Mouse (Mus musculus) testis, adult 2 months (tissue): ENCODE measurements around the gene Gm20721. TPM values are rescaled to one million over a fixed set of nuclear protein-coding genes. Genes with fewer than 3 reads are reported as not detected.

Experiments
- H3K27ac ChIP-seq: fragments of 200-500 bp; 2 replicates; pipeline ENCODE4 v1.5.1; 2012; ENCODE audit warnings: low read depth, low read length; ENCODE audit not compliant: control insufficient read depth, insufficient read depth
- H3K27me3 ChIP-seq: fragments of 200-500 bp; 2 replicates; pipeline ENCODE4 v1.6.1; 2012; ENCODE audit warnings: mild to moderate bottlenecking, low read length, moderate library complexity; ENCODE audit not compliant: control insufficient read depth, insufficient read depth
- H3K36me3 ChIP-seq: fragments of 200-500 bp; 2 replicates; pipeline ENCODE4 v1.6.1; 2012; ENCODE audit warnings: mild to moderate bottlenecking, low read length; ENCODE audit not compliant: control insufficient read depth, insufficient read depth
- H3K4me1 ChIP-seq: fragments of 200-500 bp; 2 replicates; pipeline ENCODE4 v1.6.1; 2012; ENCODE audit warnings: low read length; ENCODE audit not compliant: control insufficient read depth, insufficient read depth
- H3K4me3 ChIP-seq: fragments of 200-500 bp; 2 replicates; pipeline ENCODE4 v1.5.1; 2012; ENCODE audit warnings: low read depth, mild to moderate bottlenecking, low read length, moderate library complexity, mixed read lengths; ENCODE audit not compliant: control insufficient read depth
- CTCF ChIP-seq: fragments of 200-500 bp; IDR thresholded peaks from 2 replicates; pipeline ENCODE4 v1.5.1; 2012; ENCODE audit warnings: low read depth, mild to moderate bottlenecking, inconsistent platforms, low read length, moderate library complexity; ENCODE audit not compliant: control insufficient read depth, insufficient read depth, insufficient replicate concordance
- POLR2A ChIP-seq: fragments of 200-500 bp; IDR thresholded peaks from 2 replicates; pipeline ENCODE4 v1.6.1; 2012; ENCODE audit warnings: low read depth, mild to moderate bottlenecking, inconsistent platforms, low read length, moderate library complexity; ENCODE audit not compliant: control insufficient read depth
- polyA plus RNA-seq: library from polyadenylated mRNA; depleted of rRNA; stranded (reverse); fragments of >200 nt; gene quantifications from 2 replicates; pipeline ENCODE4 v1.2.3, GENCODE M21; 2012

The Gm20721 gene
- polyA plus RNA-seq, 1 experiment: not detected

DNA sequence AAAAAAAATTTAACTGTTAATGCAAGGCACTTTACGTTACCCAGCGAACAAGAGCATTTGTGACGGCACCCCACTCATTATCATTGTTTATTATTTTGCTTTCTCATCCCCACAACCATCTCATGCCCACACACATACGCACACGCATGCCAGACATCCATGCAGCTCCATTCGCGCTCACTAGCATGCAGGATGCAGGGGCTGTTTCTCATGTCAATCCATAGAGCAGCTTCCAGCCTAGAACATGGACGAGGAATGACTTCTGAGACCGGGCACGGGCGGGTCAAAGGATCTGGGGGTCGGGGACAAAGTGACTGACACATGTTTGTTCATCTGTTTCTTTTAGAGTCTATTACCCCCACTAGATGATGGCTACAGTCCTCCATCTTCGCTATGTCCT lies 9.2 kb downstream of the Gm20721 start:
- Histone ChIP-seq H3K27ac (no peak overlapping the region), H3K4me1 (no peaks in the 10 kb centered on the region), H3K27me3 (no peaks in the 10 kb centered on the region), H3K4me3 (no peak overlapping the region), H3K36me3 (no peaks in the 10 kb centered on the region)
- TF ChIP-seq CTCF: no peak
- no peak for TF ChIP-seq POLR2A

DNA sequence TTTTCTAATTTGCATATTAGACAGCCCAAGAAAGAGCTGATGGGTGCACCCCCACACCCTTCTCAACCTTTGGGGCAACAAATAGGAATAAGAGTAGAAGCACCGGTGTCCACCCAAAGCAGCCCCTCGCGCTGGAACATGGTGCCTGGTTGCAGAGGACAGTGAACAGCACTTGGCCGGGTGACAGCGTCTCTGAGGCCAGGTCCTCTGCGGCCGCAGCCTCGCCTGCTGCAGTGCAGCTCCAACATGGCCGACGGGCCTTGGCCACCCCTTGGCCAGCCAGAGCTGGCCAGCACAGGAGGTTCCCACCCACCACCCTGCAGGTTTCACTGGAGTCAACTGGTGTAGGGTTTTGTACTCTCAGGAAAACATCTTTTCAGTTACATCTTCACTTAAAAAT lies 12.1 kb downstream of the Gm20721 start:
- TF ChIP-seq POLR2A: no peak
- TF ChIP-seq CTCF: no peak
- Histone ChIP-seq H3K27ac (no peak overlapping the region), H3K4me3 (no peak overlapping the region), H3K4me1 (no peaks in the 10 kb centered on the region), H3K27me3 (no peaks in the 10 kb centered on the region), H3K36me3 (no peaks in the 10 kb centered on the region)

GRCm38 (mm10) chr2:174333239-174333890 lies 13.1 kb downstream of the Gm20721 start:
- H3K27me3 ChIP-seq: no peaks in the 10 kb centered on the region
- H3K4me3 ChIP-seq: no peak overlapping the region
- peaks cover 9% of the 10 kb centered on the region for H3K4me1 ChIP-seq
- TF ChIP-seq POLR2A (no peak), CTCF (no peak)
- H3K27ac ChIP-seq: no peak overlapping the region
- H3K36me3 ChIP-seq: no peaks in the 10 kb centered on the region

GRCm38 (mm10) chr2:174331282-174332030 lies 15.1 kb downstream of the Gm20721 start:
- Histone ChIP-seq H3K27me3 (no peaks in the 10 kb centered on the region; the same call in 1 of the 2 replicates), H3K27ac (no peak overlapping the region), H3K4me3 (peak overlapping the region; percentile 22; the same call in 1 of the 2 replicates), H3K36me3 (no peaks in the 10 kb centered on the region), H3K4me1 (peaks cover 15% of the 10 kb centered on the region)
- TF ChIP-seq POLR2A (no peak), CTCF (no peak)

DNA sequence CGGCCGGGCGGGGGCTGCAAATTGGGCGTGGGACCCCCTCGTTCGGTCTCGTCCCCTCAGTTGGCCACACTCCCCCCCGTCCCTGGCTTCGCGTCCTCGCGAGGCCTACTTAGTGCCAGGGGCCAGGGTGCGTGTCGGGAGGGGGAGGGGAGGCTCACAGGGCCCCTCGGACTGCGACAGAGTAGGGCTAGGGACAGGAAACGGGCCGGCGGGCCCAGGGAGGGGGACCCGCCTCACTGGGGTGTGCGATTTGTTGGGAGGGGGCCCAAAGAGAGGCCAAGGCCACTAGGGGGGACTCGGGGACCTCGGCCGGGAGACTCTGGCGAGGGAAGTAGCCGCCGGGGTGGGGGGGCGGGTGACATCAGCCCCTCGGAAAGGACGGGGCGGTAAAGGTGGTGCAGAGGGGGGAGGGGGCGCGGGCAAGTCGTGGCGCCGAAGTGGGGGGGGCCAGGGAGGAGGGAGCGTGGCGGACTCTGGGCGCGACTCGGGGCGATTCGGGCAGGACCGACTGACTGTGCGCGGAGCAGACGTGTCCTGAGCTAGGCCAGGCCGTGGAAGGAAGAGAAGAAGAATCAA lies 15.8 kb downstream of the Gm20721 start:
- no peak for TF ChIP-seq POLR2A
- no peak for TF ChIP-seq CTCF
- peak overlapping the region; percentile 85 for H3K27ac ChIP-seq
- peaks cover 15% of the 10 kb centered on the region for H3K4me1 ChIP-seq
- H3K4me3 ChIP-seq: peak overlapping the region; percentile 95
- H3K36me3 ChIP-seq: no peaks in the 10 kb centered on the region
- no peaks in the 10 kb centered on the region; the same call in 1 of the 2 replicates for H3K27me3 ChIP-seq

DNA sequence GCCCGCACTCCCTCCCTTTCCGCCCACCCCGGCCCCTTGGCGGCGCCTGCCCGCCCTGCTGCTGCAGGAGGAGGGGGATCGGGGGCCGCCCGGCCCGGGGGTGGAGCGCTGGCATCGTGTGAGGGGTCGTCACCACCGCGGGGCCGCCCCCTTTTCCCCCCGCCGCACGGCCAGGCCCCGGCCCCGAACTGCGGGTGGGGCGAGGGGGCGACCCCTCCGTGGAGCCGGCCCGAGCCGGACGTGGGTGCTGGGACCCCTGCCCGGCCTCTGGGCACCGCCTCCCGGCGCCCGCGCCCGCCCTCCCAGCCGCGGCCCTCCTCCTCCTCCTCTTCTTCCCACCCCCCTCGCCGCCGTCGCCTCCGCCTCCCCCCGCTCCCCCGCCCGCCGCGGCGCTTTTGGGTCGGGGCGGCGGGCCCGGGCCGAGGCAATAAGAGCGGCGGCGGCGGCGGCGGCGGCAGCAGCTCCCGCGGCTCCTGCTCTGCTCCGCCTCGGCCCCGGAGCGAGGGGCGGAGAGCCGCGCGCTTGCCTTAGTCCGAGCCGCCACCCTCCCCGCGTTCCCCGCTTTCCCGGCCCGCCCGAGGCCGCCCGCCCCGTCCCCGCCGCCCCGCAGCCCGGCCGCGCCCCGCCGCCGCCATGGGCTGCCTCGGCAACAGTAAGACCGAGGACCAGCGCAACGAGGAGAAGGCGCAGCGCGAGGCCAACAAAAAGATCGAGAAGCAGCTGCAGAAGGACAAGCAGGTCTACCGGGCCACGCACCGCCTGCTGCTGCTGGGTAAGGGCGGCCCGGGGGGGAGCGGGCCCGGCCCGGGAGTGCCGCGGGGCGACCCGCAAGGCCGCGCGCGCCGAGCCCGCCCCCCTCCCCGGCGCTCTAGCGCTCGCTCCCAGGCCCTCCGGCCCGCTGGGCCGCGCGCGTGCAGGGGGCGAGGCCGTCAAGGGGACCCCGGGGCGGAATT lies 16.6 kb downstream of the Gm20721 start:
- Histone ChIP-seq H3K27me3 (no peaks in the 10 kb centered on the region; the same call in 1 of the 2 replicates), H3K27ac (peak overlapping the region; percentile 85), H3K36me3 (no peaks in the 10 kb centered on the region), H3K4me3 (peak overlapping the region; percentile 95), H3K4me1 (peaks cover 15% of the 10 kb centered on the region)
- TF ChIP-seq CTCF (no peak), POLR2A (peak; percentile 32; the same call in 1 of the 2 replicates)

- Histone ChIP-seq H3K4me3 (peak overlapping the region; percentile 71), H3K36me3 (no peaks in the 10 kb centered on the region), H3K4me1 (peaks cover 15% of the 10 kb centered on the region), H3K27ac (peak overlapping the region; percentile 12; the same call in 1 of the 2 replicates), H3K27me3 (no peaks in the 10 kb centered on the region; the same call in 1 of the 2 replicates)
- no peak for TF ChIP-seq POLR2A
- TF ChIP-seq CTCF: no peak
Observed at GRCm38 (mm10) chr2:174328926-174329662, 17.4 kb downstream of the Gm20721 start.
